Mouse (Mus musculus): ENCODE results near the gene Txnrd2. TPM values are rescaled to one million over a fixed set of nuclear protein-coding genes. Genes with fewer than 3 reads are reported as not detected.
A peak's percentile ranks its signal among the peaks of the same experiment; 100 is the strongest.

Gene Txnrd2
- polyA plus RNA-seq, 1 experiment from 2014 or later, result 25.4 TPM

DNA sequence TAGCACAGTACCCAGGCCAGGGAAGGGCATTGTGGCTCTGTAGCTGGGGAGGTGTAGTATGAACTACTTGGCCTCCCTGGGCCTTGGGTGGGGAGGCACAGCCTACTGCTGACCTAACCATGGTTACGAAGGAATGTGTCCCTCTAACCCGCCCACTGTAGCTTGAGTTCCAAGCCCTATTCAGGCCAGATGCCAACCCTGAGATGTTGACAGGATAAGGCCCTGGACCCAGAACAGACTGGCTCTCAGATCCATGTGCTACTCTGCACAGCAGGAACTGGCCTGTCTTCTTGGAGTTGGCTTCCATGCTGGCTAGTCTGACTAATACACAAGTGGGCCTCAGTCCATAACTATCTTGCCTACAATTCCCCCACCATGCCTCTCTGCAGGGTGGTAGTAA lies 30.0 kb upstream of the Txnrd2 start:
- no peak overlapping the region for H3K4me3 ChIP-seq (replicated peaks)
- 58% methylated on average over 2 of the region's 2 CpGs for WGBS
- H3K4me1 ChIP-seq (replicated peaks), result peaks cover 33% of the 10 kb centered on the region
- no peak overlapping the region for H3K9ac ChIP-seq
- H3K27ac ChIP-seq, result no peak overlapping the region
- H3K9me3 ChIP-seq, result no peaks in the 10 kb centered on the region
- H3K4me2 ChIP-seq (replicated peaks), result no peak overlapping the region
- no peaks in the 10 kb centered on the region for H3K27me3 ChIP-seq (replicated peaks)
- ATAC-seq, result no peak
- H3K36me3 ChIP-seq, result peaks cover 5% of the 10 kb centered on the region

DNA sequence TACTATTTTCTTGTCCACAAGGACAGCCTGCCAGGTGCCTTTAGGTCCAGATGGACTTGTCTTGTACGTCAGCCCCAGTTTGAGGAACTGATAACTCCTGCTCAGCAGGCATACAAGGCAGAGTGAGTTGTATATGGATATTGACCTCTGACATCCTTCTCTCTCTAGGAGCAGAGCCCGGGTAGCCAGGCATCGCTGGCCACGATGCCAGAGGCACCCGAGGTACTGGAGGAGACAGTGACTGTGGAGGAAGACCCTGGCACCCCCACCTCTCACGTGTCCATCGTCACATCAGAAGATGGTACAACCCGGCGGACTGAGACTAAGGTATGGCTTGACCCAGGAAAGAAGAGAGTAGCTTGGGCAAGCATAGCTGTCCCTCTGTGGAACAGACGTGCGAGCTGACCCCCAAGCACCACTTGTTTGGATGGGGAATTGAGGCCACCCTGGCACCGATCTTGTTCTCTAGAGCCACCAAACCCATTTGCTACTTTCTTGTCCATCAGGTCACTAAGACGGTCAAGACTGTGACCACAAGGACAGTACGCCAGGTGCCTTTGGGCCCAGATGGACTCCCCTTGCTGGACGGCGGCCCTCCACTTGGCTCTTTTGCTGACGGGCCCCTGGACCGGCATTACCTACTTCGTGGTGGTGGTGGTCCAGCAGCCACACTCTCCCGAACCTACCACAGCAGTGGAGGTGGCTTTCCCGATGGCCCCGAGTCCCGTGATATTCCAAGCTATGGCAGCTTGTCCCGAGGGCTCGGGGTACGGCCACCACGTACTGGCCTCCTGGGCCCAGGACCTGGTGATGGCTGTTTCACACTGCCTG lies 29.2 kb upstream of the Txnrd2 start:
- ATAC-seq, result no peak

DNA sequence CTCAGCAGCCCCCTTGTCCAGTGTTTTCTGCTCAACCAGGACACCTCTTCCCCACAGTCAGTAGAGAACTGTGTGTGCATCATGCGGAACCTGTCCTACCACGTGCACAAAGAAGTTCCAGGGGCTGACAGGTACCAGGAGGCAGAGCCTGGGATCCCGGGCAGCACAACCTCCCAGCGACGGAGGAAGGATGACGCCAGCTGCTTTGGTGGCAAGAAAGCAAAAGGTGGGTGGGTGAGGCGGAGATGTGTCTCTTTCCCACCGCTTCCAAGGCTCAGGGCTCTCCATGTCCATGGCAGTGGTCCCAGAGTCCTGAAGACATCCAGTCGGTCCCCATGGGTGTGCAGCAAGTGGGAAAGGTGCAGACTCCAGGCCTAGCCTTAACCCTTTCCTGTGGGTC lies 26.2 kb upstream of the Txnrd2 start:
- H3K9me3 ChIP-seq, result no peaks in the 10 kb centered on the region
- H3K4me2 ChIP-seq (replicated peaks), result no peak overlapping the region
- H3K9ac ChIP-seq, result no peak overlapping the region
- 69% methylated on average over 9 of the region's 9 CpGs for WGBS
- H3K4me3 ChIP-seq (replicated peaks), result no peak overlapping the region
- H3K27ac ChIP-seq, result no peak overlapping the region
- peaks cover 18% of the 10 kb centered on the region for H3K4me1 ChIP-seq (replicated peaks)
- no peak for ATAC-seq
- peaks cover 5% of the 10 kb centered on the region for H3K36me3 ChIP-seq
- no peaks in the 10 kb centered on the region for H3K27me3 ChIP-seq (replicated peaks)

More for the DNA sequence above, 29.2 kb upstream of the Txnrd2 start:
- Histone ChIP-seq H3K27me3 (replicated peaks) (no peaks in the 10 kb centered on the region), H3K4me3 (replicated peaks) (no peak overlapping the region), H3K9ac (no peak overlapping the region), H3K27ac (no peak overlapping the region), H3K36me3 (peaks cover 5% of the 10 kb centered on the region), H3K9me3 (no peaks in the 10 kb centered on the region), H3K4me2 (replicated peaks) (no peak overlapping the region), H3K4me1 (replicated peaks) (peaks cover 34% of the 10 kb centered on the region)
- WGBS, result 96% methylated on average over 27 of the region's 27 CpGs

DNA sequence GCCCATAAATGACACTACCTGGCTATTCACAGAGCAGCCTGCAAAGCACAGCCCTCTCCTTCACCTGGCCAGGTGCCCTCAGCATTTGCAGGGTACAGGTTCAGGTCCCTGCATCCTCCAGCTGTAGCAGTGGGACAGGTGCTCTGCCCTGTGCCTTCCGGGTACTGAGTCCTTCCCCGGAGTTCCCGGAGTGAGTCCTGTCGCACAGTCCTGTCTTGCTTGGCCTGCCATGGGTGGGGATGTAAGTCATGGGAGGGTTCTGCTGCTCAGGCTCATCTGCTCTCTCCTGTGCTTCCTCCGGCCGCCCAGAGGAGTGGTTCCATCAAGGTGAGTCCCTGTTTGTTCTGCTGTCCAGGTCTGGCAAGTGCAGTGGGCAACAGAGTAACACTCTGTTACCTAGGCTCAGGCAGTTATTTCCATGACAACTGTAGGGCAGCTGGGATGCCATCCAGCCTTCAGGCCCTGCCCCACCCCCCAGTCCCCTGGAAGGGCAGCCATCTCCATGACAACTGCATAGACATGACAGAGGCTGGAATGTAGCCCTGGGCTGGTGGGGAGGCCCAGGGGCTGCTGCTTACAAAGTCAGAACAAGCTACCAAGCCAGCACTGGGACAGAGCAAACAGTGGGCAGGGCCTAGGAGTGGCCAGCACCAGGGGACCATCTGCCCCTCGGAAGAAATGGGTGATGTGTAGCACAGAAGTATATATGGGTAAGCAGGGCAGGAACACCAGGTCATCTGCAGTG lies 25.5 kb upstream of the Txnrd2 start:
- no peak overlapping the region for H3K4me3 ChIP-seq (replicated peaks)
- H3K27me3 ChIP-seq (replicated peaks), result no peaks in the 10 kb centered on the region
- peak; percentile 46 for ATAC-seq
- H3K27ac ChIP-seq, result no peak overlapping the region
- H3K9ac ChIP-seq, result no peak overlapping the region
- H3K9me3 ChIP-seq, result no peaks in the 10 kb centered on the region
- WGBS, result 46% methylated on average over 7 of the region's 7 CpGs
- H3K36me3 ChIP-seq, result peaks cover 5% of the 10 kb centered on the region
- H3K4me1 ChIP-seq (replicated peaks), result peaks cover 14% of the 10 kb centered on the region
- H3K4me2 ChIP-seq (replicated peaks), result no peak overlapping the region

DNA sequence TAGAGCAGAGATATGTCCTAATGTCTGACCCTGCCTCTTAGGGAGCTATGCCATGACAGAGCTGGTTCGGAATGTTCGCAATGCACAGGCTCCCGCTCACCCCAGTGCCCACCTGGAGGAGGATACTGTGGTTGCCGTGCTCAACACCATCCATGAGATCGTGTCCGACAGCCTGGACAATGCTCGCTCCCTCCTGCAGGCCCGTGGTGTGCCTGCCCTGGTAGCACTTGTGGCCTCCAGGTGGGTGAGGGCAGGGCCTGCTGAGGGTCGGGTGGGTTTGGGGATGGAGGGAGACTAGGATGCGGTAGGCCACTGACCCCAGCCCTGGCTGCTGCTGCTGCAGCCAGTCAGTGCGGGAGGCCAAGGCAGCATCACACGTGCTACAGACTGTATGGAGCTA lies 22.9 kb upstream of the Txnrd2 start:
- Histone ChIP-seq H3K9me3 (no peaks in the 10 kb centered on the region), H3K27me3 (replicated peaks) (no peaks in the 10 kb centered on the region), H3K4me1 (replicated peaks) (0 out of 2 replicates have a peak, but pooled peaks cover 9% of the 10 kb centered on the region), H3K4me2 (replicated peaks) (no peak overlapping the region), H3K36me3 (peaks cover 8% of the 10 kb centered on the region; the same call in 1 of the 2 replicates), H3K27ac (no peak overlapping the region), H3K4me3 (replicated peaks) (no peak overlapping the region), H3K9ac (no peak overlapping the region)
- no peak for ATAC-seq
- 89% methylated on average over 12 of the region's 12 CpGs for WGBS

DNA sequence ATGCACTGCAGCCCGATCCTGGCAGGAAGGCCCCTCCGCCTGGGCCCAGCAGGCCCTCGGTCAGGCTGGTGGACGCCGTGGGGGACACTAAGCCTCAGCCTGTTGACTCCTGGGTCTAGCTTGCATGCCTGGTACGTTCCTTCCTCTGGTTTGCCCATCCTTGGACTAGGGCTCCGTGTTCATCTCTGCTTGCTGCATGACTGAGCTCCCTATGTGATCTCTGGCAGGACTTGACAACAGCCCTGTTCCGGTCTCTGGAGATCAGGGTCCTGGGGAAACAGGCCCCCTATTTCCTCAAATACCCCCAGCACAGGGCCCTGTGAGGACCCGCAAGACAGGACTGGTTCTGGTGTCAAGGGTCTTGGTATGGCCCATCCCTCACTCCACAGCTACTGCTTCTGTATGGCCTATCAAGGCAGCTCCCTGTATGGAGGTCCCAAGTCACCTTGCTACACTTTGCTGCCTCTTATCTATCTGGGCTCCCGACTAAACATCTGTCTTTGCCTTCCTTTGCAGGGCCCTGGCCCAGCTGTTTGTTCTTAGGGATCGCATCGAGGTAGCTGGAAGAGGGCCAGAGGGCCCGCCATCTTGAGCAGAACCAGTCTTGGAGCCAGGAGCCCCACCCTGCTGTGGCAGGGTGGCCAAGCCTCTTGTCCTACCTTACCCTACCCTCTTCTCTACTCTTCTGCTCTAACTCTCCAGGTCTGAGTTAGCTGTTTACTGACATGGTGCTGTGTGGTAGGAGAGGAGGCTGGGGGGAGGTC lies 20.9 kb upstream of the Txnrd2 start:
- H3K27ac ChIP-seq, result no peak overlapping the region
- H3K9me3 ChIP-seq, result no peaks in the 10 kb centered on the region
- H3K27me3 ChIP-seq (replicated peaks), result no peaks in the 10 kb centered on the region
- no peak overlapping the region for H3K9ac ChIP-seq
- ATAC-seq, result no peak
- WGBS, result 78% methylated on average over 13 of the region's 13 CpGs
- no peak overlapping the region for H3K4me2 ChIP-seq (replicated peaks)
- H3K36me3 ChIP-seq, result peaks cover 19% of the 10 kb centered on the region
- 0 out of 2 replicates have a peak, but pooled peaks cover 9% of the 10 kb centered on the region for H3K4me1 ChIP-seq (replicated peaks)
- H3K4me3 ChIP-seq (replicated peaks), result no peak overlapping the region

DNA sequence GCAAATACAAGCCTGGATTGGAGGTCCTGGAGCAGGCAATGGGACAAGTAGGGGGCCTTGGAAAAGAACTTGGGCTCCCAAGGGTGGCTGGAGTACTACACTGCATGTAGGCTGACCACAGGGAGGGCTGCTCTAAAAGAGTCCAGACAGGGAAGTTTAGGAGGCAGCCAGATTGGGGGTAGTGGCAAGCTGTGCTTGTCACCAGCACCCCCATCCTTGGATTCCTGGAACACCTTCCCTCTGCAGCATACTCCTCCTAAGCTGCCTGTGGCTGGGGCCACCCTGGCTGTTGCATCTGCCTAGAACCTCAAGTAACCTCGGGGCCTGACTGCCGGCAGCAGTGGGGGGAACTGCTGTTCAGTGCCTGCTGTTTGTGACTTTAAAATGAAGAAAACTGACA lies 20.3 kb upstream of the Txnrd2 start:
- H3K27ac ChIP-seq, result no peak overlapping the region
- 77% methylated on average over 2 of the region's 2 CpGs for WGBS
- H3K27me3 ChIP-seq (replicated peaks), result no peaks in the 10 kb centered on the region
- no peak overlapping the region for H3K4me3 ChIP-seq (replicated peaks)
- H3K4me1 ChIP-seq (replicated peaks), result 0 out of 2 replicates have a peak, but pooled peaks cover 7% of the 10 kb centered on the region
- ATAC-seq, result 0 out of 2 replicates have a peak, but pooled peaks have one; percentile 21
- H3K9me3 ChIP-seq, result no peaks in the 10 kb centered on the region
- no peak overlapping the region for H3K4me2 ChIP-seq (replicated peaks)
- H3K9ac ChIP-seq, result no peak overlapping the region
- H3K36me3 ChIP-seq, result peaks cover 25% of the 10 kb centered on the region

DNA sequence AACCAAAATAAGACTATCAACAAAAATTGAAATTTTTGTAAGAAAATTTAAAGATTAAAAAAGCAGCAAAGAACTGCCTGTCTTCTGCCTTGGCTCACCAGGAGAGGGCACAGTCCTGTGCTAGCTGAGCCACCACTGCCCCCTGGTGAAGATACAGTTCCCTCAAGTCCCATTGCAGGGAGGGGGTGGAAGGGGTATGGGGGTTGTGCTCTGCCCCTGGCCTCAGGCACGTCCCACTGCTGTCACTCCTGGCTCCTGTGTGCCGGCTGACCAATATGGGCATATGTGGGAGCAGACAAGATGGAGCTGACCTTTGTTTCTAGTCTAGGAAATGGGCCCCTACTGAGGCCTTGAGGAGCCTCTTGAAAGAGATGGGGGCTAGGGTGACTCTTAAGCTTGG lies 19.9 kb upstream of the Txnrd2 start:
- Histone ChIP-seq H3K27me3 (replicated peaks) (no peaks in the 10 kb centered on the region), H3K4me3 (replicated peaks) (no peak overlapping the region), H3K9ac (no peak overlapping the region), H3K27ac (no peak overlapping the region), H3K9me3 (no peaks in the 10 kb centered on the region), H3K4me2 (replicated peaks) (no peak overlapping the region), H3K36me3 (peaks cover 27% of the 10 kb centered on the region), H3K4me1 (replicated peaks) (0 out of 2 replicates have a peak, but pooled peaks cover 3% of the 10 kb centered on the region)
- 26% methylated on average over 2 of the region's 2 CpGs for WGBS
- ATAC-seq, result peak; percentile 73

DNA sequence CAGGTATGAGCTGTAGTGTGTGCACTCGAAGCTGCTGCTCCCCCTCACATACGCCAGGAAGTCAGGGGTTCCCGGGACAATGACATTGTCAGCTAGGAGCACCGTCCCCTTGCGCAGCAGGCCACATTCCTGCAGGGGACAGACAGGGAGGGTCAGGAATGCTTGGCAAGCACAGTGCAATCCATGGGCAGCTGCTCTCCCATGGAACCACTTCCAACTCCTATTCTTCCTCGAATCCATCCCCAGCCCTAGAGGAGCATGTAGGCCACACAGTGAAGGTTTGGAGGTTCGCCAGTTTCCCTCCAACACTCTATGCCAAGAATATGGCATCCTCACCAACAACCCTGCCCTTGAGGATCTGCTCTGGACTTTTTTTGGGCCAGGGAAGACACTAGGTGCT lies 18.3 kb upstream of the Txnrd2 start:
- ATAC-seq, result no peak
- Histone ChIP-seq H3K27me3 (replicated peaks) (no peaks in the 10 kb centered on the region), H3K4me2 (replicated peaks) (no peak overlapping the region), H3K9ac (no peak overlapping the region), H3K9me3 (no peaks in the 10 kb centered on the region), H3K27ac (no peak overlapping the region), H3K4me3 (replicated peaks) (no peak overlapping the region), H3K36me3 (peaks cover 30% of the 10 kb centered on the region), H3K4me1 (replicated peaks) (0 out of 2 replicates have a peak, but pooled peaks cover 6% of the 10 kb centered on the region)
- 67% methylated on average over 7 of the region's 7 CpGs for WGBS

DNA sequence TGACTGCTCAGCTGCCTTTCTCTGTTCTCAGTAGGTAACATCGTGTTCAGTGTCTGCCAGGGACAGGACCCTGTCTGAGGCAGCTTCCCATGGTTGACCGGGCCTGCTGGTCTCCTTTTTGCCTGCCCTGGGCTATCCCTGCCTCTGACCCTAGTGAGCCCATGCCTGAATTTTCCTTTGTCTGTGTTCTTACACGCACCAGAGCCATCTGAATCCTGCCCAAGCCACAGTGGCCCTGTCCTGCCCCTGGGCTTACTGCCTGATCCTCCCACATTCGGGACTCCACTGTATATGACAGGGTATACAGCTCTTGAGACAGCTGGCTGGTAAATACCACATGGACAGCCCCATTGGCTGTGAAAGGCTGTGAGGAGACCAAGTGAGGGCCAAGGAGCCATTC lies 16.4 kb upstream of the Txnrd2 start:
- Histone ChIP-seq H3K4me1 (replicated peaks) (0 out of 2 replicates have a peak, but pooled peaks cover 6% of the 10 kb centered on the region), H3K9ac (no peak overlapping the region), H3K27ac (no peak overlapping the region), H3K27me3 (replicated peaks) (no peaks in the 10 kb centered on the region), H3K4me2 (replicated peaks) (no peak overlapping the region), H3K9me3 (no peaks in the 10 kb centered on the region), H3K36me3 (peaks cover 34% of the 10 kb centered on the region), H3K4me3 (replicated peaks) (no peak overlapping the region)
- no peak for ATAC-seq
- 75% methylated on average over 4 of the region's 4 CpGs for WGBS

DNA sequence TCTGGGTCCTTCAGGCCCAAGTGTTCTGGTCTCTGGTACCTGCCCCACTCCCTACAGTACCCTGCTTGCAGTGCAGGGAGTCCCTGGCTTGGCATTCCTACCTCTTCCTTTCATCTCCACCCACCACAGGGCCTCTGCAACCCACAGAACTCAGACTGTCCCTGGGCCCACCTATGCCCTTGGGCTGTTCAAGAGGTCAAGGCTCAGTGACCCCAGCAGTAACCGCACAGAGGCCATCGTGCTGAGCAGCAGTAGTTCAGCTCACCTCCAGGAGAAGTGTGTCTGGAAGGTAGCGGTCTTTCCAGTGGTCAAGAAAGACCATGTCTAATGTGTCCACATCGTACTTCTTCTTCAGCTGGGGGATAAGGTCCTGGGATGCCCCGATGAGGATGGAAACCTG lies 15.8 kb upstream of the Txnrd2 start:
- Histone ChIP-seq H3K4me2 (replicated peaks) (no peak overlapping the region), H3K9ac (no peak overlapping the region), H3K27me3 (replicated peaks) (no peaks in the 10 kb centered on the region), H3K9me3 (no peaks in the 10 kb centered on the region), H3K4me3 (replicated peaks) (no peak overlapping the region), H3K36me3 (peaks cover 34% of the 10 kb centered on the region), H3K27ac (no peak overlapping the region), H3K4me1 (replicated peaks) (0 out of 2 replicates have a peak, but pooled peaks cover 6% of the 10 kb centered on the region)
- no peak for ATAC-seq
- 81% methylated on average over 5 of the region's 5 CpGs for WGBS

Measured in intestine, embryonic 15.5 days (tissue).